Mouse (Mus musculus) lung, embryonic 16.5 days (tissue): ENCODE data around the gene Bcor. TPM values are rescaled to one million over a fixed set of nuclear protein-coding genes. Genes with fewer than 3 reads are reported as not detected.

ENCODE experiments used
- ATAC-seq: fragments of 200-750 bp; cut with Nextera tagmentation; 2 replicates; pipeline ENCODE4 v1.8.0; 2017; ENCODE audit warnings: low read depth, mild to moderate bottlenecking, moderate library complexity
- H3K27ac ChIP-seq: fragments of 300-500 bp; sonication (generic); 2 replicates; pipeline ENCODE4 v1.5.1; 2014; ENCODE audit warnings: mild to moderate bottlenecking, control low read depth, low read length
- H3K27me3 ChIP-seq: fragments of 300-500 bp; sonication (generic); 2 replicates; pipeline ENCODE4 v1.6.1; 2014; ENCODE audit warnings: low read depth, low read length, mixed read lengths; ENCODE audit not compliant: control insufficient read depth, insufficient read depth
- H3K36me3 ChIP-seq: fragments of 300-500 bp; sonication (generic); 2 replicates; pipeline ENCODE4 v1.6.1; 2014; ENCODE audit warnings: low read length; ENCODE audit not compliant: control insufficient read depth, insufficient read depth
- H3K4me1 ChIP-seq: fragments of 300-500 bp; sonication (generic); replicated peaks from 2 replicates; pipeline ENCODE4 v1.6.1; 2014; ENCODE audit warnings: low read length, mixed read lengths; ENCODE audit not compliant: control insufficient read depth, insufficient read depth
- H3K4me2 ChIP-seq: fragments of 300-500 bp; sonication (generic); 2 replicates; pipeline ENCODE4 v1.6.1; 2014; ENCODE audit warnings: low read depth, low read length, control low read depth
- H3K4me3 ChIP-seq: fragments of 300-500 bp; sonication (generic); 2 replicates; pipeline ENCODE4 v1.5.1; 2014; ENCODE audit warnings: mild to moderate bottlenecking, low read length, control low read depth
- H3K9ac ChIP-seq: fragments of 300-500 bp; sonication (generic); 2 replicates; pipeline ENCODE4 v1.6.1; 2014; ENCODE audit warnings: low read length, control low read depth
- H3K9me3 ChIP-seq: fragments of 300-500 bp; sonication (generic); 2 replicates; pipeline ENCODE4 v1.6.1; 2016; ENCODE audit warnings: low read length; ENCODE audit not compliant: control insufficient read depth
- WGBS: fragments of 180-500 bp; shearing (Covaris S2); extraction: QIAGEN DNeasy Blood & Tissue Kit; methylation state at CpG from one replicate; pipeline ENCODE4 v1.1.7; 2014; 5-methylcytosine and 5-hydroxymethylcytosine counted together
- polyA plus RNA-seq: library from polyadenylated mRNA; unstranded; fragments of >200 nt; fragmentation: Nextera tagmentation; extraction: Ambion mirVana; gene quantifications from 2 replicates; pipeline ENCODE4 v1.2.1, GENCODE M21; 2015

Bcor gene
- polyA plus RNA-seq, result 18.5 and 19.7 TPM in 2 replicates

DNA sequence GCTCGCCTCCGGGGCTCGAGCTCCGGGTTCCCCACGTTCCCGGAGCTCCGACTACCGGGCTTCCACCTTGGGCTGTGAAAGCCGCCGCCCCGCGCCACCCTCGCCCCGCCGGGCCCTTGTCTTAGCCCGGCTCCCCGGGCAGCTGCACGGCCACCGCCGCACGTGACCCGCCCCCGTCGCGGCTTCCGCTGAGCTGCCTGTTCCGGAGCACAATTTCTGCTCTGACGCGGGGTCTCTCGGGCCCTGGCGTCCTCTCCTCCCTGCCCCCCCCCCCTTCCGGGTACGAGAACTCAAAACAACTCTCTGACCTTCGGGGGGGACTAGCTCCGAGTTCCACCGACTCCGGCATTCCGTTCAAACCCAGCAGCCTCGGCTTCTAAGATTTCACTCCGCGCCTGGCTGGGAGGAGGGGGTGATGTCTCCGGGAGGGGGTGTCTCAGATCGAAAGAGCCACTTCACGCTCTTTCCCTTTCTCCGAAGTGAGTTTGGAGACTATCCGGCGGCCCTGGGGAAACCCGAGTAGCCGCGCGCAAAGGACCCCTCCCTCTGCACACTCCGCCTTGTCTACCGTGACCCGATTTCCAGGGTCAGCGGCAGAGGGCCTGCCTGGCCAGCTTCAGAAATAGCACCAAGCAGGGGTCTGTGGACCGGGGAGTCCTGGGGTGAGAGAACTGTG, at the start of gene Bcor:
TSS of gene Bcor (minus strand) at position 375 of the 676 bp plus-strand sequence.
- H3K9me3 ChIP-seq, result no peaks in the 10 kb centered on the region
- WGBS, result 7% methylated on average over 25 of the region's 56 CpGs
- H3K4me3 ChIP-seq, result peak within 1 kb of the TSS; percentile 54
- H3K27me3 ChIP-seq, result peaks cover 16% of the 10 kb centered on the region
- H3K4me1 ChIP-seq, result peaks cover 12% of the 10 kb centered on the region
- no peaks in the 10 kb centered on the region for H3K36me3 ChIP-seq
- H3K9ac ChIP-seq, result peak within 1 kb of the TSS; percentile 74
- peak within 1 kb of the TSS; percentile 87 for H3K27ac ChIP-seq
- peak within 1 kb of the TSS; percentile 62 for H3K4me2 ChIP-seq
- ATAC-seq, result peak; percentile 52

DNA sequence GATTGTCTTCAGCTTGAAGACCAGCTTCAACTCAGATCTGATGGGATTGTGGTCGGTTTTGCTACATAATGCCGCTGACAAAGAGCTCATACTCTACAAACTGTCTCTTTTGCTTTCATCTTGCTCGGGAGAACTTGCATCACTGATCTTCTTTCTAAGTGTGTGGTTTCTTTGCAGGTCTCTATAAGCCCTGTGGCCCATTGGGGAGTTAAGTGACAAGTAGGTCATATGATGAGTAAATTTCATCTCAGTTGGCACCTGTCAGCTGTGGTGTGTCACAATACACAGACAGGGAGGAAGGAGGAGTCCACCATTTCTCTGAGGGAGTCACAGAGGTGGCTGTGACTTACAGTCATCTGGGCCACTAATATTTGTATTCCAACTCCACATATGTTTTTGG, 42.8 kb upstream of the Bcor start:
- no peaks in the 10 kb centered on the region for H3K36me3 ChIP-seq
- no peak overlapping the region for H3K27ac ChIP-seq
- no peak overlapping the region for H3K9ac ChIP-seq
- no peaks in the 10 kb centered on the region for H3K27me3 ChIP-seq
- no peaks in the 10 kb centered on the region for H3K4me1 ChIP-seq
- WGBS, result 78% methylated on average over 3 of the region's 3 CpGs
- H3K9me3 ChIP-seq, result no peaks in the 10 kb centered on the region
- no peak overlapping the region for H3K4me2 ChIP-seq
- ATAC-seq, result no peak
- H3K4me3 ChIP-seq, result no peak overlapping the region

DNA sequence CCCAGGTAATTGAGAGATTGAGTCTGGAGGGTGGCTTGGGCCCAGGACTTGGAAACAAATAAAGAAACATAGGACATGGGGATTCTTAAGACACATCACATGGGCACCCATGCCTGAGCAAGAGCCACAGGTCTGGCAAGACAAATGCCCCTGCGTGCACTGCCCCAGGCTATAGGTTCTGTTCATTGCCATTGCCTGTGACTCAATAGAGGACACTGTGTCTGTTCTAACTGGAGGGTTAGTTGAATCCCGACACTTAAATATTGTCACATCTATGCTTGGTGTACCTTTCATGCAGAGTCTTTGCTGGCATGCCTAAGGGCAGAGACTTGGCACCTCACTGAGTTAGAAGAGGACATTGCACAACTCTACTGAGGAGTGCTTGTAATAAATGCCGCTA, 41.0 kb upstream of the Bcor start:
- whole genome bisulfite sequencing, result 85% methylated on average over 3 of the region's 3 CpGs
- H3K27me3 ChIP-seq, result no peaks in the 10 kb centered on the region
- no peaks in the 10 kb centered on the region for H3K4me1 ChIP-seq
- H3K27ac ChIP-seq, result no peak overlapping the region
- no peaks in the 10 kb centered on the region for H3K36me3 ChIP-seq
- no peak overlapping the region for H3K4me3 ChIP-seq
- no peak overlapping the region for H3K4me2 ChIP-seq
- no peak for ATAC-seq
- no peak overlapping the region for H3K9ac ChIP-seq
- no peaks in the 10 kb centered on the region for H3K9me3 ChIP-seq

DNA sequence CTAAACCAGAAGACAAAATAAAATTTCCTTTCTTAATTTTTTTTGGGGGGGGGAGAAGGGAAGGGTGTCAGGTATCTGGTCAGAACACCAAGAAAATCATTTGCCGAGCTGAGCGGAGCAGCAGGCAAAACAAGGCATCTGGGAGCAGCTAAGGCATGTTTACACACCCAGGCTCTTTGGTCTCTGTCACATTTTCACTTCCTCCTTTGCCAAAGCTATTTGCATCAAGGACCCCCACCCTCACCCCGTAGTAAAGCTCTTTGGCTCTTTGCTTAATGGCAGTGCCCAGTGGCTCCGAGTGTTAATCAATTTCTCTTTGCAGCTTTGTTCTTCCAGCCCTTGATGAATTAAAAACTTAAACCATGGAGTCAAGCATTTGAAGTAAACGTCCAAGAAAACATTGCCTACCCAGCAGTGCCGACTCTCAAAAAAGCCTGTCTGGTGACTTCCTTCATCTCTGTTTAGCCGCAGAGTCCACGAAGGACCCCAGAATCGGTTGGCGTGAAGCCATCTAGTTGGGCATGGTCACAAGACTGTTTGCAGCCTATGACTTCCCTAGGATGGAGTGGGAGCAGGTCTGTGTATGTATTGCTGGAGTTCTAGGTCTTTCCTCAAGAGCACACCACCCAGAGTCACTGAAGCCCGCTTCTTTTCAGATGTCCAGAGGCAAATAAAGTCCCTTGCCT, 35.2 kb upstream of the Bcor start:
- H3K27ac ChIP-seq, result no peak overlapping the region
- H3K4me3 ChIP-seq, result no peak overlapping the region
- no peak overlapping the region for H3K4me2 ChIP-seq
- 46% methylated on average over 11 of the region's 11 CpGs for WGBS
- no peaks in the 10 kb centered on the region for H3K36me3 ChIP-seq
- no peak for ATAC-seq
- H3K9ac ChIP-seq, result no peak overlapping the region
- no peaks in the 10 kb centered on the region for H3K9me3 ChIP-seq
- H3K4me1 ChIP-seq, result no peaks in the 10 kb centered on the region; the same call in 1 of the 2 replicates
- no peaks in the 10 kb centered on the region for H3K27me3 ChIP-seq

DNA sequence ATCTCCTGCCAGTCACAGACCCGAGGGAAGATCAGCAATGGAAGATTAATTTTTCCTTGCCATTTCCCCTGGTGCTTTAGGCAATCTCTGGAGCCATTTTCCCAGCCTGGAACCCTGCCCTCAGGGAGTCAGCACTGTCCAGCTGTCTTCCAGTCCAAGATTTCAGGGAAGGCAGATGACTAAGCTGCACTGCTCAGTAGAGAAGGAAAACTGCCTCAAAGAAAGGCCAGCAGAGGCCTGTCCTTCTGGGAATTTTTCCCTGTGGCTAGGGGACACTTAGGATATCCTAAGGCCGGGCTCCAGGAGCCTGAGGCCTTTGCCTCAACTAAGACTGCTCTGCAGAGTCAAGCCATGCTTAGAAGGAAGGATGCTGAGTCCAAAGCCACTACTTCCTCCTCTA, 32.2 kb upstream of the Bcor start:
- no peak overlapping the region for H3K27ac ChIP-seq
- H3K4me3 ChIP-seq, result no peak overlapping the region
- no peaks in the 10 kb centered on the region for H3K36me3 ChIP-seq
- no peak overlapping the region for H3K9ac ChIP-seq
- no peaks in the 10 kb centered on the region; the same call in 1 of the 2 replicates for H3K4me1 ChIP-seq
- 80% methylated on average over 2 of the region's 2 CpGs for WGBS
- no peaks in the 10 kb centered on the region for H3K9me3 ChIP-seq
- ATAC-seq, result no peak
- H3K27me3 ChIP-seq, result no peaks in the 10 kb centered on the region
- H3K4me2 ChIP-seq, result no peak overlapping the region

DNA sequence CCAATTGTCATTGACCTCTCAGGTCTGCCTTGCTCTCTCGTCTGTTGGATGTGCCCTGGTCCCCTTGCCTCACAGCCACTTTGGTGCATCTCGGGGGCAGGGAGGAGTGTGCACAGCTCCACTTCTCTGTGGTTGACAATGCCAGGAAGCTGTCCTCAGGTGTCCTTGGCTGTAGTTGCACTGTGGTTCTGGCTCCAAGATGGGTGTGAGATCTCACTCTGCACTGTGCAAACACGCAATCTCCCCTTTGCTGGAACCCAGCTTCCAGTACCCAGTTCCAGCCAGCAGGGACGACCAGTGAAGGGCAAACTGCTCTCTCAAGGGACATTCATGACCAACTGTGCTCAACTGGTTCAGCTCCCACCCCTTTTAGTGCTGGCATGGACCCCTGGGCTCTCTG, 29.4 kb upstream of the Bcor start:
- WGBS, result 61% methylated on average over 4 of the region's 4 CpGs
- Histone ChIP-seq H3K27me3 (no peaks in the 10 kb centered on the region), H3K4me2 (no peak overlapping the region), H3K27ac (no peak overlapping the region), H3K36me3 (no peaks in the 10 kb centered on the region), H3K9ac (no peak overlapping the region), H3K4me3 (no peak overlapping the region), H3K4me1 (no peaks in the 10 kb centered on the region), H3K9me3 (no peaks in the 10 kb centered on the region)
- ATAC-seq, result no peak

DNA sequence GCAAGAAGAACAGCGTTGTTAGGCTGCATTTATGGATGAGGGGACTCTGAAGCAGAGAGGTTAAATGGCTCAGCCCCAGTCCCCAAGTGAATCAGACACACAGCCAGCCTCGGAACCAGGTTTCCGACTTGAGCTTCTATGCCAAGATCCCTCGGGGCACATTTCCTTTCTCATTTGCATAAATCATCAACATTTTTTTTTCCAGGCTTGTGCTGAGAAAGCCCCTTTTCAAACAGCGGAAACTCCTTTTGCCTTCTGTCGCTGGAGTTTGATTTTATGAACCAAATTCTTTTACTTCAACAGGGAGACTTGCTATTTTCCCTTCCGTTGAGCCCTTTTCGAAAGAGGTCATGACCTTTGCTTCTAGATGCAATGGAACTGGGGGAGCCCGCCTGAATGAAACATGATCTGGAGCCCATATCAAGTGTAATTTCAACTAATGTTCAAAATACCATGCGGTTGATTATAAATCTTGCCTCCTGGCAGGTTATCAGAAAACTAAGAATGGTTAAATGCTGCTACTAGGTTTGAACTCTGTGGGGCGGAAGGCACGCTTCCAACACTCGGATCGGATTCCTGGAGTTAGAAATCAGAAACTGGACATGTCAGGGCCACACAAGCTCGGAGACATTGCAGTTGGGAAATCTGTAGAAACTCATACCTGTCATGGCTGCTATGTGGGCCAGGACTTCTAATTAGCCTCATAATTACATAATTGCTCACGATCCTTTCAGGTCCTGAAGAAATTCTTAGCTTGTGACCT, 15.2 kb upstream of the Bcor start:
- no peaks in the 10 kb centered on the region for H3K4me1 ChIP-seq
- H3K27me3 ChIP-seq, result no peaks in the 10 kb centered on the region
- no peak for ATAC-seq
- no peaks in the 10 kb centered on the region for H3K36me3 ChIP-seq
- H3K4me3 ChIP-seq, result no peak overlapping the region
- H3K9me3 ChIP-seq, result no peaks in the 10 kb centered on the region
- WGBS, result 44% methylated on average over 16 of the region's 16 CpGs
- no peak overlapping the region for H3K4me2 ChIP-seq
- no peak overlapping the region for H3K27ac ChIP-seq
- H3K9ac ChIP-seq, result no peak overlapping the region

DNA sequence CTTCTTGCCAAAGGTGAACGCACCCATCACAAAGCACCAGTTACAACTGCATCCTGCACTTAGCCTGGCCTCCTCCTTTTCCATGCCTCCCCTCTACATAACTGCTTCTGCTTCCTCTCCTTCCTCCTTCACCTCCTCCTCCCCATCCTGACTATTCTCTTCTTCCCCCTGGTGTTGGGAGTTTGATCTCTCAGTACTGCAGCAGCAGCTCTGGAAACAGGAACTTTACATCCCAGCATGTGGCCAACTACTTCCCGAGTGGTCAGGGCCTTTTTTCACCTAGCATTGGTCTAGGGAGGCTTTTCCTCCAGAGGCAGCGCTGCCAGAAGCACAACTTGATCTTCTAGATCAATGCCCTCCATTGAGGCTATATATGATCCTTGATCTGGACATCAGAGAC, 10.0 kb upstream of the Bcor start:
- Histone ChIP-seq H3K27me3 (no peaks in the 10 kb centered on the region), H3K4me1 (0 out of 2 replicates have a peak, but pooled peaks cover 2% of the 10 kb centered on the region), H3K4me2 (no peak overlapping the region), H3K9ac (no peak overlapping the region), H3K4me3 (no peak overlapping the region), H3K36me3 (no peaks in the 10 kb centered on the region), H3K9me3 (no peaks in the 10 kb centered on the region), H3K27ac (no peak overlapping the region)
- ATAC-seq, result no peak
- 38% methylated on average over 3 of the region's 3 CpGs for WGBS
